Mouse (Mus musculus): ENCODE results near the gene Zbtb17. TPM values are rescaled to one million over a fixed set of nuclear protein-coding genes. Genes with fewer than 3 reads are reported as not detected.

The Zbtb17 gene
- polyA plus RNA-seq, 1 experiment = 17.1 TPM

DNA sequence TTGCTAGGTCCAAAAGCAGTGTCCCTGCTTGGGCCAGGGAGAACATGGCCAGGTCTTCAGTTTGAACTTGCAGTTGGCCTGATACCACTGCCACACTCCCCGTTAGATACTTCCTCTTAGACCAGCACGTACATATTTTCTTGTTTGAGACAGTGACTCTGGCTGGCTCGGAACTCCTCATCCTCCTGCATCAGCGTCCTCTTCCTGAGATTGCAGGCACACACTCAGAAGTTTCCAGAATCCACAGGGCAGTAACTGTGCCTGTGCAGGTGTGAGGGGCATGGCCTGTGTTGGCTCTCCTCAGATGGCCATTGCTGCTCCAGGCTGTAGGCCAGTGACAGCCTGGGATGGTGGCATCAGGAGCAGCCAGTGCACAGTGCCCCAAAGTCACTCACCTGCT lies 16.0 kb downstream of the Zbtb17 start:
- H3K27ac ChIP-seq (ENCODE audit: insufficient read depth, low read length) = no peak overlapping the region
- H3K27me3 ChIP-seq (ENCODE audit: control insufficient read depth, insufficient read depth, low read length, poor library complexity, severe bottlenecking) = no peaks in the 10 kb centered on the region
- no peak overlapping the region for H3K4me3 ChIP-seq (ENCODE audit: low read depth, low read length)
- peaks cover 2% of the 10 kb centered on the region for H3K4me1 ChIP-seq (ENCODE audit: control insufficient read depth, insufficient read depth, low read length)
- H3K9ac ChIP-seq (ENCODE audit: low read depth, poor library complexity, severe bottlenecking) = no peak overlapping the region
- no peak for TF ChIP-seq POLR2A (IDR thresholded peaks at IDR 0.05; ENCODE audit: insufficient read depth, low read length)
- TF ChIP-seq EP300 (IDR thresholded peaks at IDR 0.05; ENCODE audit: insufficient read depth, low read depth, low read length) = no peak
- TF ChIP-seq CTCF (IDR thresholded peaks at IDR 0.05; ENCODE audit: low read depth, low read length) = no peak
- H3K9me3 ChIP-seq (replicated peaks; ENCODE audit: control insufficient read depth, insufficient read depth, low read length, poor library complexity, severe bottlenecking) = no peaks in the 10 kb centered on the region
- no peaks in the 10 kb centered on the region for H3K36me3 ChIP-seq (ENCODE audit: control insufficient read depth, insufficient read depth, low read length, poor library complexity, severe bottlenecking)

DNA sequence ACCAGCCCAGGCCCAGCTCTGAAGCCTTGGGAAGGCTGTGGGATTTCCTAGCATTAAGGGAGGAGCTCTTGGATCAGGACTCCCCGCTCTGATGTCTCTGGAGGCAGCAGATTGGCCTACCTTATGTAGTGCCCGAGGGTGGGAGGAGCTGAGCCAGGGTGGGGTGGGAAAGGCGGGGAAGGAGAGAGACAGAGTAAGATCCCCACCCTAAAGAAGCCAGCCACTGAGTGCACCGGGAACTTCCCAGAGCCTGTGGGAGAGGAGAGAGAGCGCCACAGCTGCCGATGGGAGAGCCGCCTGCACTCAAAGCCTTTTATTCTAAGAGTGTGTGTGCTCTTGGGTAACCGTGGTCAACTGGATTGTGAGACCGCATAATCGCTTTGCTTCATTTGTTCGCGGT lies 16.6 kb downstream of the Zbtb17 start:
- Histone ChIP-seq H3K27me3 (ENCODE audit: control insufficient read depth, insufficient read depth, low read length, poor library complexity, severe bottlenecking) (no peaks in the 10 kb centered on the region), H3K27ac (ENCODE audit: insufficient read depth, low read length) (no peak overlapping the region), H3K9ac (ENCODE audit: low read depth, poor library complexity, severe bottlenecking) (no peak overlapping the region), H3K4me1 (ENCODE audit: control insufficient read depth, insufficient read depth, low read length) (peaks cover 2% of the 10 kb centered on the region), H3K36me3 (ENCODE audit: control insufficient read depth, insufficient read depth, low read length, poor library complexity, severe bottlenecking) (no peaks in the 10 kb centered on the region), H3K4me3 (ENCODE audit: low read depth, low read length) (no peak overlapping the region), H3K9me3 (replicated peaks; ENCODE audit: control insufficient read depth, insufficient read depth, low read length, poor library complexity, severe bottlenecking) (no peaks in the 10 kb centered on the region)
- TF ChIP-seq EP300 (IDR thresholded peaks at IDR 0.05; ENCODE audit: insufficient read depth, low read depth, low read length) = no peak
- TF ChIP-seq CTCF (IDR thresholded peaks at IDR 0.05; ENCODE audit: low read depth, low read length) = no peak
- no peak for TF ChIP-seq POLR2A (IDR thresholded peaks at IDR 0.05; ENCODE audit: insufficient read depth, low read length)

DNA sequence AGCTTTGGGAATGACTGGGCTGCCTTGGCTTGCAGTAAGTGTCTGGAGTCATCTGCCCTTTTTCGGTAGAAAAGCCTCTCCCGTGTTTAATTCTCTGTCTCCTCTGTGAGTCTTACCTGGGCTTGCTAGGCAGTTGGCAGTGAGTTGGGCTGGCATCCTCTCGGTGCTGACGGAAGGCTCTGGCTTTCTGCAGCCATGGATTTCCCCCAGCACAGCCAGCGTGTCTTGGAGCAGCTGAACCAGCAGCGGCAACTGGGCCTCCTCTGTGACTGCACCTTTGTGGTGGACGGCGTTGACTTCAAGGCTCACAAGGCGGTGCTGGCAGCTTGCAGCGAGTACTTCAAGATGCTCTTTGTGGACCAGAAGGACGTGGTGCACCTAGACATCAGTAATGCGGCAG lies 17.1 kb downstream of the Zbtb17 start:
- no peaks in the 10 kb centered on the region for H3K27me3 ChIP-seq (ENCODE audit: control insufficient read depth, insufficient read depth, low read length, poor library complexity, severe bottlenecking)
- H3K27ac ChIP-seq (ENCODE audit: insufficient read depth, low read length) = no peak overlapping the region
- no peaks in the 10 kb centered on the region for H3K36me3 ChIP-seq (ENCODE audit: control insufficient read depth, insufficient read depth, low read length, poor library complexity, severe bottlenecking)
- TF ChIP-seq EP300 (IDR thresholded peaks at IDR 0.05; ENCODE audit: insufficient read depth, low read depth, low read length) (no peak), CTCF (IDR thresholded peaks at IDR 0.05; ENCODE audit: low read depth, low read length) (no peak), POLR2A (IDR thresholded peaks at IDR 0.05; ENCODE audit: insufficient read depth, low read length) (no peak)
- no peak overlapping the region for H3K4me3 ChIP-seq (ENCODE audit: low read depth, low read length)
- H3K9me3 ChIP-seq (replicated peaks; ENCODE audit: control insufficient read depth, insufficient read depth, low read length, poor library complexity, severe bottlenecking) = no peaks in the 10 kb centered on the region
- H3K4me1 ChIP-seq (ENCODE audit: control insufficient read depth, insufficient read depth, low read length) = peaks cover 2% of the 10 kb centered on the region
- no peak overlapping the region for H3K9ac ChIP-seq (ENCODE audit: low read depth, poor library complexity, severe bottlenecking)

DNA sequence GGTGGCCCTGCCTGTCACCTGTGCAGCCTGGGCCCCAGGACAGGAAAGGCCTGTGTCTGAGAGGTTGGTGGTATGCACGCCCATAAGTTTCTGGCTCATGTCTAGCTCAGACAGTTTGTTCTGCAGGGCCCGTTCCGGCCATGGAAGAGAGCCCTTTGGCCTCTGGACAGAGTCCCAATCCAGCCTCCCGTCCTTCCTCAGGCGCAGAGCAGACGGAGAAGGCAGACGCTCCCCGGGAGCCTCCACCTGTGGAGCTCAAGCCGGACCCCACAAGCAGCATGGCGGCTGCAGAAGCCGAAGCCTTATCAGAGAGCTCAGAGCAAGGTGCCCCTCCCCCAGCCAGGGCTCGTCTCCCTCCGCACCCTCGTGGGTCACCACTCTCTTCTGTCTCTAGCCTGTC lies 19.0 kb downstream of the Zbtb17 start:
- Histone ChIP-seq H3K4me3 (ENCODE audit: low read depth, low read length) (no peak overlapping the region), H3K27me3 (ENCODE audit: control insufficient read depth, insufficient read depth, low read length, poor library complexity, severe bottlenecking) (no peaks in the 10 kb centered on the region), H3K36me3 (ENCODE audit: control insufficient read depth, insufficient read depth, low read length, poor library complexity, severe bottlenecking) (no peaks in the 10 kb centered on the region), H3K27ac (ENCODE audit: insufficient read depth, low read length) (no peak overlapping the region), H3K9ac (ENCODE audit: low read depth, poor library complexity, severe bottlenecking) (no peak overlapping the region), H3K4me1 (ENCODE audit: control insufficient read depth, insufficient read depth, low read length) (peaks cover 2% of the 10 kb centered on the region), H3K9me3 (replicated peaks; ENCODE audit: control insufficient read depth, insufficient read depth, low read length, poor library complexity, severe bottlenecking) (no peaks in the 10 kb centered on the region)
- no peak for TF ChIP-seq POLR2A (IDR thresholded peaks at IDR 0.05; ENCODE audit: insufficient read depth, low read length)
- no peak for TF ChIP-seq CTCF (IDR thresholded peaks at IDR 0.05; ENCODE audit: low read depth, low read length)
- no peak for TF ChIP-seq EP300 (IDR thresholded peaks at IDR 0.05; ENCODE audit: insufficient read depth, low read depth, low read length)

DNA sequence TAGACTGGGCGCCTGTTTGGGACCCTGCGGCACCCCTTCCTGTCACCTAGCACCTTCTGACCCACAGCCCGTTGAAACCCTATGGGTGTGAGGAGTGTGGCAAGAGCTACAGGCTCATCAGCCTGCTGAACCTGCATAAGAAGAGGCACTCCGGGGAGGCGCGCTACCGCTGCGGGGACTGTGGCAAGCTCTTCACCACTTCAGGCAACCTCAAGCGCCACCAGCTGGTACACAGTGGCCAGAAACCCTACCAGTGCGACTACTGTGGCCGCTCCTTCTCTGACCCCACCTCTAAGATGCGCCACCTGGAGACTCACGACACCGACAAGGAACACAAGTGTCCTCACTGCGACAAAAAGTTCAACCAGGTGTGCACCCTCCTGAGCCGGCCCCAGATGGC lies 20.3 kb downstream of the Zbtb17 start:
- Histone ChIP-seq H3K9ac (ENCODE audit: low read depth, poor library complexity, severe bottlenecking) (no peak overlapping the region), H3K4me3 (ENCODE audit: low read depth, low read length) (peak overlapping the region; percentile 16; the same call in 1 of the 2 replicates), H3K4me1 (ENCODE audit: control insufficient read depth, insufficient read depth, low read length) (no peaks in the 10 kb centered on the region), H3K27me3 (ENCODE audit: control insufficient read depth, insufficient read depth, low read length, poor library complexity, severe bottlenecking) (no peaks in the 10 kb centered on the region), H3K9me3 (replicated peaks; ENCODE audit: control insufficient read depth, insufficient read depth, low read length, poor library complexity, severe bottlenecking) (no peaks in the 10 kb centered on the region), H3K36me3 (ENCODE audit: control insufficient read depth, insufficient read depth, low read length, poor library complexity, severe bottlenecking) (no peaks in the 10 kb centered on the region), H3K27ac (ENCODE audit: insufficient read depth, low read length) (no peak overlapping the region)
- TF ChIP-seq EP300 (IDR thresholded peaks at IDR 0.05; ENCODE audit: insufficient read depth, low read depth, low read length) (no peak), CTCF (IDR thresholded peaks at IDR 0.05; ENCODE audit: low read depth, low read length) (peak; percentile 52)

DNA sequence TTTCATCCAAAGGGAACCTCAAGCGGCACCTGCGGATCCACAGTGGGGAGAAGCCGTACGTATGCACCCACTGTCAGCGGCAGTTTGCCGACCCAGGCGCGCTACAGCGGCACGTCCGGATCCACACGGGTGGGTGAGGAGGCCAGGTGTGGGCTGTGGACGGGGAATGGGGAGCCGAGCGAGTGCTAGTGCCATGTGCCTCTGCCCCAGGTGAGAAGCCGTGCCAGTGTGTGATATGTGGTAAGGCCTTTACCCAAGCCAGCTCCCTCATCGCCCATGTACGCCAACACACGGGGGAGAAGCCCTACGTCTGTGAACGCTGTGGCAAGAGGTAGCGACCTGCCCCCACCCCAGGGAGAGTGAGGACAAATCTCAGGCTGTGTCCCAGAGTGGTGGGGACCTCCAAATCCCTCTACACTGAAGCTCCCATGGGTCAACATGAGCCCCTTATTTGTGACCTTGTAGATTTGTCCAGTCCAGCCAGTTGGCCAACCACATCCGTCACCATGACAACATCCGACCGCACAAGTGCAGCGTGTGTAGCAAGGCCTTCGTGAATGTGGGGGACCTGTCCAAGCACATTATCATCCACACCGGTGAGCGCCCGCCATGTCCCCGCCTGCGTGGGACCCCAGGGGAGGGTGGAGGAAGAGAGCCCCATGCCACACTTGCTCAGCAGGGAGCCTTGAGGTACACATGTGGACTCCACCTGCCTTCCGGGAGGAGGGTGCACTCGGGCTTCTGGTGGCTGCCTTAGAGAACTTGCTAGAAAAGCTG lies 21.2 kb downstream of the Zbtb17 start:
- H3K27me3 ChIP-seq (ENCODE audit: control insufficient read depth, insufficient read depth, low read length, poor library complexity, severe bottlenecking) = no peaks in the 10 kb centered on the region
- H3K4me1 ChIP-seq (ENCODE audit: control insufficient read depth, insufficient read depth, low read length) = no peaks in the 10 kb centered on the region
- no peak for TF ChIP-seq CTCF (IDR thresholded peaks at IDR 0.05; ENCODE audit: low read depth, low read length)
- no peak for TF ChIP-seq POLR2A (IDR thresholded peaks at IDR 0.05; ENCODE audit: insufficient read depth, low read length)
- no peak for TF ChIP-seq EP300 (IDR thresholded peaks at IDR 0.05; ENCODE audit: insufficient read depth, low read depth, low read length)
- no peak overlapping the region for H3K9ac ChIP-seq (ENCODE audit: low read depth, poor library complexity, severe bottlenecking)
- no peak overlapping the region for H3K27ac ChIP-seq (ENCODE audit: insufficient read depth, low read length)
- no peaks in the 10 kb centered on the region for H3K36me3 ChIP-seq (ENCODE audit: control insufficient read depth, insufficient read depth, low read length, poor library complexity, severe bottlenecking)
- no peak overlapping the region for H3K4me3 ChIP-seq (ENCODE audit: low read depth, low read length)
- no peaks in the 10 kb centered on the region for H3K9me3 ChIP-seq (replicated peaks; ENCODE audit: control insufficient read depth, insufficient read depth, low read length, poor library complexity, severe bottlenecking)

Measured in ES-Bruce4 (cell line).